Mouse (Mus musculus): ENCODE data around the gene Tgfb1i1.

DNA sequence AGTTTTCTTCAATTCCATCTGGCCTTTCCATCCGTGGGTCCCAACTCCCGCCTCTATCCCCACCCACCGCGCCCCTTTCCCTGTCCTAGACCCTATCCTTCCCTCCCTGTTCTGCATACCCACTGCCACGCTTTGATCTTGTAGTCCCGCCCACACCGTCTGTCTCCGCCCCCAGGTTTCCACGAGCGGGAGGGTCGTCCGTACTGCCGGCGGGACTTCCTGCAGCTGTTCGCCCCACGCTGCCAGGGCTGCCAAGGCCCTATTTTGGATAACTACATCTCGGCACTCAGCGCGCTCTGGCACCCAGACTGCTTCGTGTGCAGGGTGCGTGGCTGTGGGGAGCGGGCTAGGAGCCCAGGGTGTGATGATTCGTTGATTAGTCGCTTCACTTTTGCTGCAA is 6.0 kb downstream of the Tgfb1i1 start:
- TF ChIP-seq CTCF (IDR thresholded peaks at IDR 0.05; ENCODE audit: insufficient read depth, low read depth, low read length): no peak
- TF ChIP-seq POLR2A (IDR thresholded peaks at IDR 0.05; ENCODE audit: insufficient read depth, low read depth, low read length): no peak

Measured in olfactory bulb, adult 2 months (tissue).